Mouse (Mus musculus) WW6 (cell line): Measurements from ENCODE around the gene 2900026A02Rik.

Experiments used
- DNase-seq: peaks from one replicate; pipeline ENCODE4 v3.0.0-alpha.2; 2013; ENCODE audit warnings: low read depth, low spot score

2900026A02Rik gene

GRCm38 (mm10) chr5:113174916-113175692 lies 45.9 kb downstream of the 2900026A02Rik start:
- DNase-seq, result no peak

DNA sequence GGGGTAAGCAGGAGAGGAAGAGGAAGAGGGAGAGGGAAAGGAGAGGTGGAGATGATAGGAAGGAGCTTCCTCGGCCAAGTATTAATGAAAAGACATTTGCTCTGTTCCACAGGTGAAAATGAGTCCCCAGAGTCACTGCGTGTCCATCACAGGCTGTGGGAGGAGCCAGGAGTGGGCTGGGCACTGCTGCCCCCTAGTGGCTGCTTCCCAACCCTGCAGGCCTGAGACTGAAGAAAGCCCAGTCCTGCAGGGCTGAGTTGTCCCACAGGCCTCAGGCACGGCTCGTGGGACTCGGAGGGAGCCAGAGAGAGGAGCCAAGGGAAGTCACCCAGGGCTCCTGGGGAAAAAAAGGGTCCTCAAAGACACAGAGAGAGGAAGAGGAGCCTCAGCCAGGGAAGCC lies 47.7 kb downstream of the 2900026A02Rik start:
- no peak for DNase-seq

DNA sequence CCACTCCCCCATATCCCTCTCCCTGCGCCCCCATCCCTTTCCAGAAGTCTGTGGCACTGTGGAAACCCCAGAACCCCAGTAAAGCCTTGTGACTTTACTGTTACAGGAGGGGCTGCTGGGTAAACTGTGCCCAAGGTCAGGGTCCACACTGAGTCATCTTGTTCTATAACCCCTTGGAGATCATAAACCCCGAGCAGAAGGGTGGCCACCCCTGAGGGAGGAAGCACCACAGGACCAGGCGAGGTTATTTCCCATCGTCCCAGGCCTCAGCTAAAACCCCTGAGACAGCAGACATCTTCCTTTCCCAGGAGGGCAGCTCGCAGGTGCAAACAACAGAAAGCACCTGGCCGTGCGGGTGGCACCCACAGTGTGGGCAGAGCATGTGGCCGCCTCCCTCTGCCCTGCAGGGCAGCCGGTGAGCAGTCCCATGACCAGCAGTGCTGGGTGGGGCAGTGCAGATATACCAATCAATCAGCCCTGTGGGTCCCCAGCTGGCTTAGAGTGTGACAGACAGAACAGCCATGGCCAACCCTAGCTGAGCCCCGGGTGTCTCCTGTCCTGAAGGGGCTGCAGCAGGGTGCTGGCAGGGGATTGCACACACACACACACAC lies 49.0 kb downstream of the 2900026A02Rik start:
- no peak for DNase-seq

DNA sequence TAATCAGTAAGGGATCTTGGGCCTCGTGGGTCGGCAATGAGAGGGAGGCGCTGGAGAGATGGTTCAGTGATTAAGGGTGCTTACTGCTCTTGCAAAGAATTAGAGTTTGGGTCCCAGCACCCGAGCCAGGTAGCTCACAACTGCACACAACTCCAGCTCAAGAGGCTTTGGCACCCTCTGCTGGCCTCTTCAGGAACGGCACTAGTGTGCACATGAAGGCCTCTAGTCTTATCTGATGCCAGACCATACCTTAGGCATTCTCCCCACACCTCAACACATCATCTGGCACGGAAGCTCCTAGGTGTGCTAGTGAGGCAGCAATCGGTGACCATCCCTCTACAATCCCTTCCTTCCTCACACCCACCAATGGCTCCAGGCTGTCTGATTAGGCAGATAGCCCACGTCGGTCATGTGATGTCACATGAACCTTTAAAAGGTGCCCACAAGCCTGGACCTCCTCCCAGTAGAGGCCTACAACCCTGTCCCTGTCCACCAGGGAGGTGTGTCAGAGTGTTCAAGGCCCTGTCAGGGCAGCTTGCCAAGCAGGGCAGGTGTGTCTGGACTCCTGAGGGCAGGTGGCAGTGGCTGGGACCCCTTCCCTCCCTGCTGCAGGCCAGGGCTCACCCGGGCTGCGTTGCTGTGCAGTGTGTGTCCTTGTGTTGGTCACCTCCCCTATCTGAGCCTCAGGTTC lies 50.8 kb downstream of the 2900026A02Rik start:
- no peak for DNase-seq

DNA sequence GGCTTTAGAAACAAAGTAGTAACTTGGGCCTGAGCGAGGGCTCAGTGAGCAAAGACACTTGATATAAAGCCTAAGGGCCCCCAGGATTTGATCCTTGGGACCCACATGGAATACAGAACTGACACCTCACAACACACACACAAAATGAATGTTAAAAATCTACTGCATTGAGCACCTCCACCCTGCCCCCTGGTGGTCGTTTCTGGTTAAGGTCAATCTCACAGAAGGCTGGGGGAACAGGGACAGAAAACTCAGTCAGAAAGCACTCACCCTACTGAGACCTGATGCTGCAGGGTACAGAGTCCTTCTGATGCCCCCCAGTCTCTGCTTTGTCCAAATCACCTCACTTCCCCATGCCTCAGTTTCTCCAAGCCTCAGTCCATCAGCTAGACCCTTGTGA lies 53.3 kb downstream of the 2900026A02Rik start:
- no peak for DNase-seq

DNA sequence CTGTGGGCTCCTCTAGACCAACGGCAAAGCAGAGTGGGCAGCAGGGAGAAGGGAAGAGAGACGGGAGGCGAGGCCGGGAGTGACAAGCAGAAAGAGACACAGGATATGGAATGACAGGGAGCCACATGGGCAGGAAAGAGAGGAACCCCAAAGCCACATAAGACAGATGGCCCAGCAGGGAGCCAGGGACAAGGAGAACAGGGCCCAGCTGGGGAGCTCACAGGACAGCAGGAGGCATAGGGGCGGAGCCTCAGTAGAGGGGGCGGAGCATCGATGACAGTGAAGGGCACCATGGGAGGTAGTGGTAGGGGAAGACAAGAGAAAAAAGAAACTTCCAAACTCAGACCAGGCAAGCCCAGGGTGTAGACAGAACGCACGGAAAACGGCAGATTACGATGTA lies 55.6 kb downstream of the 2900026A02Rik start:
- DNase-seq, result no peak

DNA sequence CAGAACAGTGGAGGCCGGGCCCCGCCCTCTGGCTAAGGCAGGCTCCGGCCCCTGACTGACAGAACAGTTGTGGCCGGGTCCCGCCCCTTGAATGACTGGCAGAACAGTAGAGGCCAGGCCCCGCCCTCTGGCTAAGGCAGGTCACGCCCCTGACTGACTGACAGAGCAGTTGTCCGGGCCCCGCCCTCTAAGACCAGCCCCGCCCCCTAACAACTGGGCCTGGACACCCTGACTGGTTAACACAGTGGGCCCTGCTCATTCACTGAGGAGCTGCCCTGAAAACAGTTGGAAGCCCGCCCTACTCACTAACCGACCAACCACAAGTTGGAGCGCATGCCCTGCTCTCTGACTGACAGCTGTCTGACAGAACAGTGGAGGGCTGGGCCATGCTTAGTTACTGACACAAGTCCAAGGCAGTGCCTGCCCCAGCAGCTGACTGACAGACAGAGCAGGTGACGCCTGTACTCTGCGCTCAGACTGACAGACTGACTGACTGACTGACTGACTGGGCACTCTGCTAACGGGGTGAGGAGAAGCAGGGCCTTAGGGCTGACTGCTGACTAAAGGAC lies 56.1 kb downstream of the 2900026A02Rik start:
- peak; percentile 91 for DNase-seq

GRCm38 (mm10) chr5:113164448-113164847 lies 56.6 kb downstream of the 2900026A02Rik start:
- DNase-seq, result no peak

DNA sequence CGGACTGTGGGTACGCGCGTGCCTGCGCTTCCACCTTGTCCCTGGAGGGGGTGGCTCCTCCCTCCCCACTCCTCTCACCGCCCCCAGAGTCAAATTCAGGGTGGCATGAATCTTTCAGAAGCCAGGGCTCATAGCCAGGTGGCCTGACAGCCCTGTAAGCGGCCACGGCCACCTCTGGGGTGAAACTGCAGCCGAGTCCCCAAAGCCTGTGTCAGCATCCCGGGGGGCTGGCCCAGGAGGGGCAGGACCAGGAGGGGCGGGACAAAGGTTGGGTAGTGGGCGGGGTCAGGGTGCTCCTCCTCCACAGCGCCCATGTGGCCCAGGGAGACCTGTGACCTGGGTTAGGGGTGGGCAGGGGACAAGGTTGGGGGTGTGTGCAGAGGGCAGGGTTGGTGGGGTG lies 57.9 kb downstream of the 2900026A02Rik start:
- no peak for DNase-seq

DNA sequence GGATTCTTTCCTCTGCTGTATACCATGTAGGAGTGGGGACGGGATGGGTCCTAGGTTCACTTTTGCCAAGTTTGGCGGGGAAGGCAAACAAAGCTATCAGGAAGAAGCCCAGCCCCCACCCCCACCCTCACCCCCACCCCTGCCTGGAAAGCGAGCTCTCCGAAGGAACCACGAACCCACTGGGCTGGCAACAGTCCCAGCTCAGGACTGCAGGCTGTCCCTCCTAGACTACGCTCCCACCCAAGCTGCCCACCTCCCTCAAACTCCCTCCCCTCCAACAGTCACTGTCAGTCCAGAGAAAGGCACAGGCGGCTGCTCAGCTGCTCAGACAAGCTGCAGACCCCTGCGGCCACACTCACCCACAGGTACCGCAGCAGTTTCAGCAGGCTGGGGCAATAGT lies 58.3 kb downstream of the 2900026A02Rik start:
- no peak for DNase-seq

GRCm38 (mm10) chr5:113161576-113161975 lies 59.5 kb downstream of the 2900026A02Rik start:
- DNase-seq, result no peak

- DNase-seq, result no peak
These were observed 60.7 kb downstream of the 2900026A02Rik start for GRCm38 (mm10) chr5:113160320-113160719.

DNA sequence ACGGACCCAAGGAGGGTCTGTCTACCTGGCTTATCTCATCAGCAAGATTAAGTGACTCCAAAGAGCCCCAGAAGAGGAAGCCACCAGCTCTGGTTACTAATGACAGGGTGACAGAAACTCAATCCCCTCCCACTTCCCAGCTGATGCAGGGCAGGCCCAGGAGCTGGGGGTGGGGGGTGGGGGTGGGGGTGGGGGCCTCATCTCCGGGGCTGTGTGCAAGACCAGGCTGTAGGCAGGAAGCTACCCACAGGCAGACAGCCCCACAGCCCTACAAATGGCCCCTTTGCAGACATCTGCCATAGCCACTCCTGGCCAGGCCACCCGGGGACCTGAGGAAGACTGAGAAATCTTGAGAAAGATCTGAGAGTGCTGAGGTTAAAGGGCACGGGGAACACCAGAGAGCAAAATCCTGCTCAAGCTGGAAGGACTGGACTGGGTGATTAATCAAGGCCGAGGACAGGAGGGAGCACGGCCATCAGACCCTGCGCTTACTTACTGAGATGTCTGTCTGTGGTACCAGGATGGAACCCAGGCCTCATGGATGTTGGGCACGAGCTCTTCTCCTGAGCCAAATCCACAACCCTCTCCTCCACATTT lies 62.2 kb downstream of the 2900026A02Rik start:
- no peak for DNase-seq

- no peak for DNase-seq
These were observed 63.4 kb downstream of the 2900026A02Rik start for GRCm38 (mm10) chr5:113157588-113157987.

GRCm38 (mm10) chr5:113157006-113157405 lies 64.0 kb downstream of the 2900026A02Rik start:
- no peak for DNase-seq

- DNase-seq, result no peak
These were observed 65.9 kb downstream of the 2900026A02Rik start for GRCm38 (mm10) chr5:113155133-113155532.

GRCm38 (mm10) chr5:113154441-113154840 lies 66.6 kb downstream of the 2900026A02Rik start:
- DNase-seq, result no peak

GRCm38 (mm10) chr5:113153508-113153830 lies 67.6 kb downstream of the 2900026A02Rik start:
- no peak for DNase-seq

DNA sequence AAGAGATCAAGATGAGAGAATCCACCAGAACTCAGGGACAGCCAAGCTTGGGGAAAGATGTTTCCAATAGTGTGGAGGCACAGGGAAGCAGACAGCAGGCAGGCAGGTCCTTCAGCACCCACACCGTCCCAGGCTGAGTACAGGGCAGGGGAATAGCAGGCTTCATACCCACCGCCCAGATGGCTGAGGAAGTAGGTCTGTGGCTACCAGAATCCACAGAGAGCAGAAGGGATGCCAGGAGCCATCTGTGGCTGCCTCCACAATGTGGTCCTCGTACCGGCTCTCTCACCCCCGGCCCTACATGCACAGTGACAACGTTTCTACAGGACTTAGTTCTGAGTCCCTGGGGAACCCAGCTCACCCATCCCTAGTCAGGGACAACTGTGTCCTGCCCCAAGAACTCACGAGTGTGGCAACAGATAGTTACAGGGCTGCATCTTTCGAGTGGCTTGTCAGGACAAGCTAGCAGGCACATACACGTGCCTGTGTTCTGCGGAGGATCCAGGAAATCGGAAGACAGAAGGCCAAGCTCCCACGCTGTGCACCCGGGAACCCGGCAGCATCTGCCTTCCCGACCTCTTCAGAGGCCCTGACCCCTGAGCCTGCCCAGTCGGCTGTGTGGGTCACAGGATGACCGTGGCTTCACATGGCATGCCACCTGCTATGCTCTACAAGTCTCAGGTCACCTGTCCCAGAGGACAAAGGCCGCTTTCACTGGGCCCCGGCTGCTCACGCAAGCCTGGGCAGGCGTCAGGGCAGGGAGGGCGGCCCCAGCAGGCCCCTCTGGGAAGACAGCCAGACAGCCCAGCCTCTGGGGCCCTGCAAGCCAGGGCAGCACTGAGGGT lies 68.2 kb downstream of the 2900026A02Rik start:
- DNase-seq, result no peak

- no peak for DNase-seq
These were observed 69.4 kb downstream of the 2900026A02Rik start for GRCm38 (mm10) chr5:113151554-113152103.
